Mouse (Mus musculus) adrenal gland, postnatal 25 days (tissue): ENCODE measurements at regions not wholly inside any gene's neighbourhood (a gene's known extent, or its start where the extent isn't known, plus 50 kb on each side); places are given as distances from the start of the nearest gene placed in this dataset.

Experiments used
- DNase-seq: peaks from one replicate; pipeline ENCODE4 v3.0.0; 2021; ENCODE audit warnings: mixed read lengths

DNA sequence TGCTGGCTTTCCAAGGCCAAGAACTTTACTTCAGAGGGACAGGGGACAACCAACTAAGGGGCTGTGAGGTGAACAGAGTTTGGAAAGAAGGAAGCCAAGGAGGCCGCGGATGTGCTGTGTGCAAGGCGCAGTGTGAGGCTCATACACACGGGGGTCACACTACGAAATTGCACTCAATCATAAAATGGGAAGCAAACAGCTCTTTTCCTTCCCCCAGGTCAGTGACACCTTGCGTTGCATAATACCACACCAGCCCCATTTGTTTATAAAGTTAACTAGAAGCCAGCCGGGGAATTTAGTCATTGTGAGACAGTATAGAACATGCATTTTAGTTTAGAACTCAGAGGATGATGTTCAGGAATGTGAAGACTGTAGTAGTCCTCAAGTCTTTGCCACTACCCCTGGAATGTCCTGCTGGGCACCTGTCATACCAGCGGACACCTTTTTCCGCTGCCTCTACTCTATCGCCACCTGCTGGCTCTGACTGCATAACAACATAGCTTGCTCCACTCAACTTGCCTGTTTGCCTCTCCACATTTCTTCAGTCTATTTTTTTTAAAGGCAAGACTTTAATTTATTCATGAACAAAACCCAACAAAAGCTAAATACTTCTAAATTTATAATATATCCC, 82.5 kb upstream of the Zfp648 start:
- DNase-seq = peak; percentile 84

DNA sequence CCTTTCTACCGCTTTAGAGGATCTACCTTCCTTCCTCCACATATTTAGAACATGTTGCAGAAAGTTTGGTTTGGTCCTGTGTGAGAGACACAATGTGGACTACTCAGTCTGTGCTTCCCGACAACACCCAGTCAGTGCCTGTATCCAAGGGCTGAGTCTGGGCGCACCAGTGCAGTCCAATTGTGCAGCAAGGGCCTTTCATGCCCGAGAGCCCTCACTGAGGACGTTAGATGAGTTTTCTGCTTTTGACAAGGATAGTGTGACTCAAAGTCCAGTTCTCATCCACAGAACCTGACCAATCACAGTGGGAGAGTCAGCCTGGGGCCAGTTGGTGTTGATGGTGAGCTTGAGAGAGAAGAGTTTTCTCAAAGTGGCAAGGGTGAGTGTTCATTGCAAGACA, 81.4 kb upstream of the Zfp648 start:
- no peak for DNase-seq

DNA sequence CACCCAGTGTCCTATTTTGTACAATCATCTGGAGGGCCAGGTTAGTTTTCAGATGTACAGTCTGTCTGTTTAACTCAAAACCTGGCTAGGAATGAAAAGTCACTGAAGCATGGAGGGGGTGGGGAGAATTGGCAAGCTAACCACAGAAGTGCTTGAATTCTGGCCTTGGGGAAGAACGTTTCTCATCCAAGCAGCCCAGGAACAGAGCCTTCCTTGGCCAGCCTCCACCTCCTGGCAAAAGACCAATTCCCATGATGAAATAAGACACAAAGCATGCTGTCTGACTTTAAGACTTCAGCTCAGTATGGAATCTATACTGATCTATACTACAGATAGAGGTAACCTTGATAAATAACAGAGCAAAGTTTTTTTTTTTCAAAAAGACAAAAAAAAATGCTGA, 80.3 kb upstream of the Zfp648 start:
- DNase-seq = peak; percentile 85

DNA sequence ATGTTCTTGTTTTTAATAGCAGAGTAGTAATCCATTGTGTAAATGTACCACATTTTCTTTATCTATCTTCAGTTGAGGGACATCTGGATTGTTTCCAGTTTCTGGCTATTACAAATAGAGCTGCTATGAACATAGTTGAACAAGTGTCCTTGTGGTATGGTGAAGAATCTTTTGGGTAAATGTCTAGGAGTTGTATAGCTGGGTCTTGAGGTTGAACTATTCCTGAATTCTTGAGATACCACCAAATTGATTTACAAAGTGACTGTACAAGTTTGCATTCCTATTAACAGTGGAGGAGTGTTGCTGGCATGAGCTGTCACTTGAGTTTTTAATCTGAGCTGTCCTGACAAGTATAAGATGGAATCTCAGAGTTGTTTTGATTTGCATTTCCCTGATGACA, 76.0 kb upstream of the Zfp648 start:
- DNase-seq = no peak

DNA sequence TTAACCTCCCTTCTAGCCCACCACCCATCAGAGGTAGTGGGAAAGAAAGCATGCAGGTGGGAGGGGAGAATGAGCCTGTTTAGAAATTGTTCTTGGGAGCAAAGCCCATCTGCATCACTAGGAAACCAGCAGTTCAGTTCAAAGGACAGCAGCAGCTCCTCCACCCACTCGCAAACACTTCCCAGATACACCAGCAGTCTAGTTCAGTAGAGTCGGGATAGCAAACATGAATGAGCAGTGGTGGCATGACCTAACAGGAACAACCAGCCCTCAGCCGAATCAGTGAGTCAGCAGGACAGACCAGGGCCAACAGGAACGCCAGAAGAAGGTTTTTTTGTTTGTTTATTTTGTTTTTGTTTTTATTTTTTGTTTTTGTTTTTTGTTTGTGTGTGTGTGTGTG, 74.5 kb upstream of the Zfp648 start:
- DNase-seq = no peak

DNA sequence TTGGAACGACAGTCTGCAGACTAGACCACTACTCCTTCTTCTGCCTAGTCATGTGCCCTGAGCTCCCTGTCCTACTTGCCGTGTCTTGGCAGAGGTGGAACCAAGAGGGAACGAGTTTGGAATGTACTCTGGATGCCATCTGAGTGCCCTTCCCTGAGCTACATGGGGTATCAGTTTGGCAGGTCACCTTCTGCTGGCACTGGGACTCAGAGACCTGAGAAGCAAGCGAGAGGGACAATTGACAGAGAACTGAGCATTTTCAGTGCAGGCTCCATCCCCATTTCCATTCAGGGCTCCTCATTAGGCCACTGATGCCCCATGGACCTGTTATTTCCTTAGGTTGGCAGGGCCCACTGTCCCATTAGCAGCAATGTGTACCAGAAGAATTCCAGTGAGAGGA, 61.5 kb upstream of the Zfp648 start:
- DNase-seq = no peak

DNA sequence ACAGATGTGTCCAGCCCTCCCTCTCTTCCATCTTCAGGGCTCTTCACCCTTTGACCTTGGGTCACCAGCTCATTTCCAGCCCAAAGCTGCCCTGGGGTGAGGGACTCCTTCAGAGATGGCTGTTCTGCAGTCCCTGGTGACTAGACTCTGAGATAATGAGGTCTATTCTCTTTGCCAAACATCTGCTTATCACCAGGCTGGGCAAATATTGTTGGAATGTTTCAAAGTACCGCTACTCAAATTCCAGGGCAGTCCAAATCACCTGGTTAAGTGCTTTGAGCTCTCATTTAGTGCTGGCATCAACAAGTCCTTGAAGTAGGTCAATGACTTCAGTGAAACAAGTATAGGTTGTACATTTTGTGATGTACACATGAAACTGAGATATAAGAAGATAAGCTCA, 57.3 kb upstream of the Zfp648 start:
- no peak for DNase-seq

DNA sequence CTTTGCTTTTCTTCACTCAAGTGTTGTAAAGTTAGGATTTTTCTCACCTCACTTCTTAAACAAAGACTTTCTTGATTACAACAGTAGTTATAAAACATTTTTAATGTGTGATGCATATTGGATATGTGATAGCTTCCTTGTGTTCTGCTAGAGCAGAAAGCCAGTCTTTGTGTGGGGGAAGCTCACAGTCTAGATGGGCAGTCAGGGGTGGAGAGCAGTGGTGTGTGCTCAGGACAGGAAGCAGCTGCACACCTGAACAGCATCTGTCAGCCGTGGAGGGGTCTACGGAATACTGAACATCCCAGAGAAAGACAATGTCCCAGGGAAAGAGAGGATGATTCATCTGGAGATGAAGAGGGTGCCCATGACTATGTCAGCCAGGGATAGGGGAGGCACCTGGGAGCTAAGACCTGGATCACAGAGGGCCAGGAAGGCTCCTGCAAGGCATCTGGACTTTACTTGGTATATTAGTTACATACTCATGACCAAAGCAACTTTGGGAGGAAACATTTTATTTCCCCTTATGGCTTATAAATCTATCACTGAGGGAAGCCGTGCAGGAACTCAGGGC, 53.9 kb upstream of the Zfp648 start:
- no peak for DNase-seq

DNA sequence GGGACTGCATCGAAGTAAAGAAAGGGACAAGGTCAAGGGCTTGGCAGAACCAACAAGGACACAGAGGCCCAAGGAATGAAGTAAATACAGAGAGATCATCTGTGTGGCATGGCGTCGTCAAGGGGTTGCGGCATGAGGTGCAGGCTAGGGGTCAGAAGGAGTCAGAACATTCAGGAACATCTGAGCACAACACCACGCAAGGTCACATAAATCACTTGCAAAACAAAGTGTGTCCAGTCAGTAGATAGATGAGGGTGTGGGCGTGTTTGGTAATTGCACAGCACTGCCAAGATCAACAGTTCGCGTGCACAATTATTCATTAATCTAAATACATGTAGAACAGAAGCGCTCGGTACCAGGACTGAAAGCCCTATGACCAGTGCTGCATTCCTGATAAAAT, 52.0 kb upstream of the Zfp648 start:
- DNase-seq = peak; percentile 4

DNA sequence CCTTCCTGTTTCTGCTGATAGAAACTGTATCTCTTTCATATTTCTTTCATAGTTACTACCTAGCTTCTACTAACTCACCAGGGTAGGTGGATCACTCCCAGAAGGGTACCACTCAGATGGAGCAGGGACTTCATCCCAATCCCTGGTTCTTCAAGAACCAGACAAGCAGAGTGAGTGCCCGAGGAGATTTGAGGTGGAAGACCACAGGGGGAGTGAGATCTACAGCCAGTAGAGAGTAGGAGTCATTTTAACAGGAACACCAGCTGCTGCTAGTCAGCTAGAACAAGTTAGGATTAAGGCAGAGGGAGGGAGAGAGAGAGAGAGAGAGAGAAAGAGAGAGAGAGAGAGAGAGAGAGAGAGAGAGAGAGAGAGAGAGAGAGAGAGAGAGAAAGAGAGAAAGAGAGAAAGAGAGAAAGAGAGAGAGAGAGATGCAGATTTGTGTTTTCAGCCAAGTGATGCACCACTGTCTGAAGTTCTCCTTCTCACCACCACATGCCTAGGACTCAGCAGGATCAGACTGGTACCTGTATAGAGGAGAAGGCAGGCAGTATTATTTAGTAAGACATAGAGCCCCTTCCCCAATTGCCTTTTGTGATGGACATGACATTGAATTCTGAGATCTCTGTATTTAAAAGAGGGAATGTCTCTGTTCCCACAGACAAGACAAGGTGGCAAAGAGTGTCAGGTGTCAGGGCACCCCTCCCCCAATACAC, 51.4 kb upstream of the Zfp648 start:
- DNase-seq = no peak

DNA sequence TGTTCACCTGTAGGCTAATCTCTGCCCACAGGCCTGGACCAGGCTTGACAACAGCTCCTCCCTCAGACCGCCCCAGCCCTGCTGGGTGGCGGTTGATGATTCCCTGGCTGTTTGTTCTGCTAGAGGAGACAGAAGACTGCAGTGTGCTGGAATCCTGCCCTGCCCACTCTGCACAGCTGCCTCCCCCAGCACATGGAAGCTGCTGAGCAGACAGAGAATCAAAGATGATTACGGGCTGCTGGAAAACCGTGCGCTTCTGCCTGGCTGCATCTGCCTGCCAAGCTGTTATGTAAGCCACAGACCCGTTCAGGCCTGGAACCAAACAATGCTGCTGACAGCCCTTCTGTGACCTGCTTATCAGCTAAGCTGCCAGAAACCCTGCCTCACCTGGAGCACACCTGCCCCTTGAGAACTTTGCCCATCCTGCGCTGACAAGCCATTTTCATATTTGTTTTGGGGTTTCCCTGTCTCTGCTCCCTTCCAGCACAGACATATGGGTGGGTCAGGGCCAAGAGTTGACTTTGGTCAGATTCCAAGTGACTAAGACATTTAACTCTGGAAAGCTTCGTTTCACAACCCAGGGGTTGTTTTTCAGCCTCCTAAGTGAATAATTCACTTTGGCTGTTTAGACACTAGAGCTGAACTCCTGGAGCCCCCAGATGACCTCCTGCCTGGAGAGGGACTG, 50.7 kb upstream of the Zfp648 start:
- peak; percentile 61 for DNase-seq
